Mouse (Mus musculus): ENCODE measurements around the gene Alg9.

The Alg9 gene

GRCm38 (mm10) chr9:50756711-50757110, 18.1 kb upstream of the Alg9 start:
- DNase-seq (ENCODE audit: low spot score in 2 of 2): no peak

DNA sequence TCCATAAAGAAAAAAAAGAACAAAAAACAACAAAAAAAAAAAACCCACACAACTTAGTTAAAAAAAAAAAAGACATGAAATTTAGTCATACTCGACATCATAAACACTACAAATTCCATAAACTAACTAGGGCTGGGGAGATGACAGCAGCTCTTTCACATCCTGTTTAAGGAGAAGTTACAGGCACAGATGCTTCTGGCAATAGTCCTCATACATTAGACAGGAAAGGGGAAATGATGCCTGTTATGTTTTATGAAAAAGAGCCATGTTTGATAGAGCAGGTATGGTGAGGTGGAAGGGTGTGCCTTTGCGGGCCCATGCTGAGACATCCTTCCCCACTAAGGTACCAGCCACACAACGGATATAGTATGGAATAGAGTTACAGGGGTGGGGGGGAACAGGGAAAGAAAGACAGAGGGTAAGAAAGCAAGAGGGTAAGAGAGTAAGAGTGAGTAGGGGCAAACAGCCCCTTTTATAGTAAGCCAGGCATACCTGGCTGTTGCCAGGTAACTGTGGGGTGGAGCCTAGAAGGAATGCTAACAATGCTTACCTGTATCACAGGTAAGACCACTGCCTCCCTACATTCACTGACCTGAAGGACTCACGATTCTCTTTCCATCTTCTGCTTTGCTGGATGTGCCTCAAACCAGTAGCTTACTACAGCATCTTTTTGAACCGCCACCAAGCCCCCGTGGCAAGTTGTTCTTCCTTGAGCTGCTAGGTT, 13.1 kb upstream of the Alg9 start:
- no peak for DNase-seq (ENCODE audit: low spot score in 2 of 2)

DNA sequence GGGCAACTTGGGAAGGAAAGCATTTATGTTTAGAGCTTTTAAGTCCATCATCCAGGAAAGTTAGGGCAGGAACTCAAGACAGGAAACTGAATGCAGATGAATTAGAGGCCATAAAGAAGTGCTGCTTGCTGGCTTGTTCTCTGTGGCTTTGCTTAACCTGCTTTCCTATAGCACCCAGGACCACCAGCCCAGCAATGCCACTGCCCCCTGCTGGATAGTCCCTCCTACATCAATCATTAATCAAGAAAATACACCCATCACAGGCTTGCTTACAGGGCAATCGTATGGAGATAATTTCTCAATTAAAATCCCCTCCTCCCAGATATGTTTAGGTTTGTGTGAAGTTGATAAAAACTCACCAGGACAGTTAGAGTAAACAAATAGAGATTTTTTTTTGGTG, 11.5 kb upstream of the Alg9 start:
- DNase-seq (ENCODE audit: low spot score in 2 of 2): peak in 1 of 2 experiments; percentile 40

DNA sequence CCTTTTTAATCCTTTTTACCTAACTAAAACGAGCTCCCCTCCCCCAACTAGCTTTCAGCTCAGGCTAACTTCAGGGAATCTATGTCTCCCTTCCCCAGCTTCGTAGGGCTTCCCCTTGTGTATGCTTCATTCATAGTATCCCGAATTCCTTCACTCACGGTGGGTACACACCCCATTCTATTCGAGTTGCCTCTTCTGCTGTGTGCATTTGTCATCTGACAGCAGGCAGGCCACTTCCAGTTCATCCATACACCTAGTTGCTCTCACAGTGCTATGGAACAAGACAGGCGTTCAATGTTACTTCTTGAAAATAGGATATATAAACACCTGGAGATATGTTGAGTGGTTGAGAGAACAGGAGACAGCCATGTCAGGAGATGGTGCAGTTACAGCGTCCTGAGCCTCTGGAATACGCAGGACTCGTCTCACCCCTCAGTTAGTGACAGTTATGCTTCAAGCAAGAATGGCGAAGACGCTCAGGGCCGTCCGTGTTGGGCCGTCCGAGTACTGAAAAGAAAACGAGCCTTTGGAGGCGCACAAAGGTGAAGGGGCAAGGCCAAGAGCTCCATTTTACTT, 7.2 kb upstream of the Alg9 start:
- peak in 1 of 2 experiments; percentile 35 for DNase-seq (ENCODE audit: low spot score in 2 of 2)

DNA sequence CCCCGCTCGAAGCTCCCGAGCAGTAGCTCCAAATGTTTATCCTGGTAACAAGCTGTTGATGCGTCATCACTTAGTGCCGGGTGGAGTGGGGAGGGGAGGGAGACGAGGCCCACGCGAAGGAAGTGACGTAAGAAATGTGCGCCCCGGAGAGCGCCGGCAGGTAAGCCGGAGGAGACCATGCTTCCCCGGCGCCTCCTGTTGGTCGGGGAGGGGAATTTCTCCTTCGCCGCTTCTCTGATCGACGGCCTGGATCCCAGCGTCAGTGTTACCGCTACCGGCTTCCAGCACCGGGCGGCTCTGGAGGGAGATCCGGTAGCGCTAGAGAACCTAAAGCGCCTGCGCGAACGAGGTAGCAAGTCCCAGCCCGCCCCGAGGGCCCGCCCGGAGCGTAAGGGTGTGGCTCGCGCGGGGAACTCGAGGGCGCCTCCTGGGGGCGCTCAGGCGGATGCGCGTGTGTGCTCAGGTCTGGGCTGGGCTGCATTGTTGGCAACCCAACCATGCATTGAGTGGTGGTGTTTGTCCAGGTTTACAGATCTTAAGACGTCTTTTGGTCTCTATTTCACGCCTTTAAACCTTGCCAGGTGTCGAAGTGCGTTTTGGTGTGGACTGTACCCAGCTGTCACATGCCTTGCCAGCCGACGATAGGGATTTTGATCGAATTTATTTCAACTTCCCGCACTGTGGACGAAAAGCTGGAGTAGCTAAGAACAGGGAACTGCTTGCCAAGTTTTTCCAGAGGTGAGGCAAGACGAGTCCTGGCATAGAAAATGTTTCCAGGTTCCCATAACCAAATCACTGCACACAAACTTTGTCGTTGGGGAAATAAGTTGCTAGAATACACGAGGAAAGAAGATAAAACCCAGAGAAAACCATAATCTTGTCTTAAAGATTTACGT, 6.5 kb upstream of the Alg9 start, which contains the start of gene Fdxacb1:
TSS of gene Fdxacb1 (plus strand) at position 130 of the 896 bp plus-strand sequence.
- peak; percentile 99 for DNase-seq (ENCODE audit: low spot score in 2 of 2)

- no peak for DNase-seq (ENCODE audit: low spot score in 2 of 2)
Measured at GRCm38 (mm10) chr9:50770011-50770410, 4.8 kb upstream of the Alg9 start.

DNA sequence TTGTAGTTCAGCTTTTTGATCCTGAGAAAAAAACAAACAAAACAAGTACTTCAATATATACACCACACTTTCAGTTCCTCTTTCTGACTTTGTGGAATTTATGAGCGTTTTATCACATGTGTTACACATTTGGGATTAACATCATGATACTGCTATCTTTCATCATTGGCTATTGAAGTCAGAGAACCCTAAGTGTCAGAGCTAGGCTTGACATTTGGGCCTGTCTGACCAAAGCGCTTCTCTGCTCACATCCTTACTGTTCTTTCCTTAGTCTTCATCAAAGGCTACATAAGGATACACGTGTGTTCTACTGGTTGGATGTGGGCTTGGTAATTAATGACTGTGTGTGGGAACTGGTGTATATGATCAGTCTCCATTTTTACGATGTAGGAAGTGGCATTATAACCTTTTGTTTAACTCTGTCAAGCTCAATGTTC, 775 bp upstream of the Alg9 start:
- no peak for DNase-seq (ENCODE audit: low spot score in 2 of 2)

DNA sequence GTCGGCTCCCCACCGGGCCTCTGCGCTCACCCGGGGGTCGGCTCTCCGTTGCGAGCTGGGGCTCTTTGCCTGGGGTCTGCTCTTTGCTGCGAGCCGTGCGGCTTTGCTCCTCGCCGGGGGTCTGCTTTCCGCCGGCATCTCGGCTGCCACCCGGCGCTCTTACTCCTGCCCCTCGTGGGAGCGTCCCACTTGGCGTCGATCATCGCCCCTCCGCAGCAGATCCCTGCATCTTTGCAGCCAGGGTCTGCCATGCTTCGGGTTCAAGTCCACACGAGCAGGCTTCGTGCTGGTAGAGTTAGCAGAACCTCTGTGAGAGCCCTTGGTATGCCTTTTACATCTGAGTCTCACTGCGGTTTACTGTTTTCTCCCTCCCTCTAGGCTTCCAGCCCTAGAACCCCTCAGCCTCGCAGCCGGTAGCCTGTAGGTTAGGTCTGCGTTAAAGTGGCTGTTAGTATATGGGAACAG, 875 bp downstream of the Alg9 start:
- peak; percentile 39 to 56 for DNase-seq (ENCODE audit: low spot score in 2 of 2)

- DNase-seq (ENCODE audit: low spot score in 2 of 2): no peak
Measured at GRCm38 (mm10) chr9:50776162-50776760, 1.4 kb downstream of the Alg9 start.

GRCm38 (mm10) chr9:50782155-50782554, 7.3 kb downstream of the Alg9 start:
- peak in 1 of 2 experiments; percentile 52 for DNase-seq (ENCODE audit: low spot score in 2 of 2)

- DNase-seq (ENCODE audit: low spot score in 2 of 2): no peak
Measured at GRCm38 (mm10) chr9:50795266-50795665, 20.4 kb downstream of the Alg9 start.

DNA sequence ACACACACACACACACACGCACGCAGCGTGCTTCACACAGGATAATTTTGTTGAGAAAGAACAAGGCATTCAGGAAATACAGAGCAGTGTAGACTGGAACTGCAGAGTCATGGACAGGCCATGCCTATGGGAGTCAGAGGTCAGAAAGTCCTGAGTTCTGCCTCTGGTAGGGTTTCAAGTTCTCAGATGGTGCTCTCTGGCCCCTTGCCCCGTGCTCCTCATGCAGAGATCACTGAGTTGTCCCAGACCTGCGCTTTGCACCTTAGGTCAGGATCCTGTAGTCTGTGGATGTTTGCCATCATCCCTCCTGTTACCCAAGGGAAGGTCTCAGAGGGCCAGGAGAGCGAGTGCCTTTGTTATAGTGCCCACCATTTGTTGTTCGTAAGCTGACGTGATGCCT, 22.0 kb downstream of the Alg9 start:
- DNase-seq (ENCODE audit: low spot score in 2 of 2): no peak

DNA sequence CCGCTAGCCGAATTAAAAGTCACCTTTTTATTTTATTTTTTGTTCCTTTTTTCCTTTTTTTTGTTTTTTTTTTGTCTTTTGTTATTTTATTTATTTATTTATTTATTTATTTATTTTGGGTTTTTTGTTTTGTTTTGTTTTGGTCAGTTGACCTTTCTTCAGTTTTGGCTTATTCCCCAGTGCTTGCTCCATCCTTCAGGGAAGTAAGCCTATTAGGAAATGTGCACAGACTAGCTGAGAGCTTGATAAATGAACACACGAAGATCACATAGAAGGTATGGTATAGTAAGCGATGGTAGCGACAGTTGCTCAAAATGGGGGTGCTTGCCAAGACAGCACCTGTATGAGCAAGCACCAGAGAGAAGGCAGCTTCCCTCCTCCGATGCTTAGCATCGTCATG, 22.8 kb downstream of the Alg9 start:
- no peak for DNase-seq (ENCODE audit: low spot score in 2 of 2)

DNA sequence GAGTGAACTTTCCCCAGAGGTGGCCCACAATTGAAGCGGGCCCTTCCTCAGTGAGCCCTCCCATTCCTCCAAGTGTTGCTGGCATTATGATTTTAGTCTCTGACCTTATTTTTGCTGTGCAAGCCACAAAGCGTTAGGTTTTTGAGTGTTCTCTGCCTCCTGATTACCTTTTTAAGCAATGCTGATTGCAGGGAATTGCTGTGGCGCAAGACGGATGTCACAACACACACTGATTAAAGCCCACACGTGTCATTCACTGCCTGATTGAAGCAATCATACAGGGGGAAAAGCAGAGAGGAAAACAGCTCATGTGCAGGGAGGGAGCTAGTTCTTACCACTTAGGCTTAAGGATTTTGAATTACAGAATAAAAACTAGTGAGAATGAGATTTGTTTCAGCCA, 23.5 kb downstream of the Alg9 start:
- DNase-seq (ENCODE audit: low spot score in 2 of 2): no peak

GRCm38 (mm10) chr9:50800985-50801384, 26.2 kb downstream of the Alg9 start:
- DNase-seq (ENCODE audit: low spot score in 2 of 2): peak in 1 of 2 experiments; percentile 50

DNA sequence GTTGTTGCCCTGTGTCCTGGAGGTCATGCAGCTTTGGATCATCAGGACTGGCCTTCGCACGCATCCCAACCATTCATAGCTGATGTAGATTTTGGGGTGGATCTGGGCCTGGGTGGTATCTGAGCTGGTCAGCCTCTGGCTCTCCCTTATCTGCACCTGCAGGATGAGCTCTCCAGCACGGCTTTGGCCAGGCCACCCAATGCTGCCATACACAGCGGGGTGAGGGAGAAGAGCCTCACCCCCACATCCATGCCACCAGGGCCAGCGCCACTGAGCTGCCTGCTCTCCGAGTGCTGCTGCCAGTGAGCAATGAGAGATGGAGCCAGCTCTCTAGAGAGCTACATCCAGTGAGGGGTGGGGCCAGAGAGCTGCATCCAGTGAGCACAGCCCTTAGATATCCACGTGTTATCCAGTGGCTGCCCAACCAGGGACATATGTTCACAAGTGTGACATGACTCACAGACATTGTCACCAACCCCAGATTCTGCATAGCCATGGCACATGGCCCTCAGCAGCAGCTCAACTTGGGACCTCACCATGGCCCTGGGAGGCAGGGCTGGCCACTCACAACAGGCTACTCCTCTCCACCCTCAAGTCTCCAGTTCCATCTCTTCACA, 28.3 kb downstream of the Alg9 start:
- DNase-seq (ENCODE audit: low spot score in 2 of 2): no peak

DNA sequence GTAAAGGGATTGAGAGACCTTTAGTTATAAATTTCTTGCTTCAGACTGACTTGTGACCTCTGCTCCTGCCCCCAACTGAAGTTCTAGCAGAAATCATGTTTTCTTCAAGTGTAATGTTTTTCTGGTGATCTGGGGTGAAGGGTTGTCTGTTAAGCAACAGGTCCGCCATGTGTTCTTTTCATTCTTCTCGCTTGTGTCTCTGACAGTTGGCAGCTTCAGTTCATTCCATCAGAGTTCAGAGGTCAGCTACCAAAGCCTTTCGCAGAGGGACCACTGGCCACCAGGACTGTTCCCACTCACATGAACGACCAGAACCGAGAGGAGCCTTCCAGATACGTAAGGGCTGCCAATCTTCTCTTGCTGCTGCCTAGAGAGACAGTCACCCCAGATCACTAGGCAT, 33.7 kb downstream of the Alg9 start:
- DNase-seq (ENCODE audit: low spot score in 2 of 2): no peak

DNA sequence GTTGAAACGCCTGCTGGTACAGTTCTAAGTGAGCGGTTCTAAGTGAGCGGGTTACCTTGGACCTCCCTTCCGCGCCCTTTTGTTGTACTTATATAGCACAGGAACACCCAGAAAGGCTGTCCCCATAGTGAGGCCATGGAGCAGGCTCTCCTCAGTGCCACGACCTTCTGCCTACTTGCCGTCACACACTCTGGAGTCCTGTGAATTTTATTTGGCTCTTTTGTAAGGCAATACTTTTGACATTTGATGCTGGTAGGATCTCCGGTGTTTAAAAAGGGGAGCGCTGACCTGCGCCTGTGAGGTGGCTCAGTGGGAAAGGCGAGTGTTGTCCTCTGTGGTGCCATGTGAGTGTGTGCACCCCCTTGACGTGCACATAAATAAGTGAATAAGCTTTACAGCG, 34.3 kb downstream of the Alg9 start:
- no peak for DNase-seq (ENCODE audit: low spot score in 2 of 2)

DNA sequence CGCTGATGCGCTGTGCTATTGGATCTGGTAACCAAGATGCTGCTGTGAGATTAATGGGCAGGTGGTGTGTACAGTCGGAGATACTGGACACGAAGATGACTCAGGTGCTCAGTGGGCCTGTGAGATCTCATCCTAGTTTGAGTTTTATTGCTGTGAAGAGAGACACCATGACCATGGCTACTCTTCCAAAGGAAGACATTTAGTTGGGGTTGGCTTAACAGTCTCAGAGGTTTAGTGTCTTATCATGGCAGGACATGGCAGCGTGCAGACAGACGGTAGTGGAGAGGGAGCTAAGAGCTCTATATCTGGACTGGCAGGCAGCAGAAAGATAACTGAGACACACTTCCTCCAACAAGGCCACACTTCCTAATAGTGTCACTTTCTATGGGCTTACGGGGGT, 36.4 kb downstream of the Alg9 start:
- no peak for DNase-seq (ENCODE audit: low spot score in 2 of 2)

DNA sequence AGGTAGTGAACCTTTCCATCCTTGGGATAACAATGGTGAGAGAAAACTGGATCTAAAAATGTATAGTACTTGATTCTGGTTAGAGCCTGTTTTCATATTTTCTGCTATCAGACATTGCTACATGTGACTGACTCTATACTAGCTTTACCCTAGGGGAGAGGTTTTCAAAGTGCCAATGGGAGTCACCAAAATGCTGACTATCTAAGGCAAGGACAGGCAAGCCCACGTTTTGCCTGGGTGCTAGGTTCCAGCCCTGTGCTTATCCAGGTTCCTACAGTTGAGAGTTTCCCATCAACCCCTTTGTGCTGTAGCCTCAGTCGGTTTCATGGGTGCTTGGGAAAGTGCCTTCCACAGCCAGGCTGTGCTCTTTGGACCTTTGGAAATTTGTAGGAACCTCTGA, 36.9 kb downstream of the Alg9 start:
- DNase-seq (ENCODE audit: low spot score in 2 of 2): no peak

- no peak for DNase-seq (ENCODE audit: low spot score in 2 of 2)
Measured at GRCm38 (mm10) chr9:50813796-50814195, 39.0 kb downstream of the Alg9 start.

- no peak for DNase-seq (ENCODE audit: low spot score in 2 of 2)
Measured at GRCm38 (mm10) chr9:50815666-50816065, 40.8 kb downstream of the Alg9 start.

Measured in right cerebral cortex, postnatal 10 days (tissue).